Mouse (Mus musculus) G1E (cell line): ENCODE measurements around the gene Bag5.

Experiments used
- CTCF ChIP-seq: IDR thresholded peaks from 2 replicates; pipeline ENCODE4 v1.5.1; 2012; ENCODE audit warnings: low read depth, low read length, inconsistent platforms, mixed read lengths
- GATA1 ChIP-seq: IDR thresholded peaks from 2 replicates; pipeline ENCODE4 v1.6.1; 2012; ENCODE audit warnings: borderline replicate concordance, low read length, inconsistent platforms, mixed read lengths
- POLR2AphosphoS5 ChIP-seq: IDR thresholded peaks from 2 replicates; pipeline ENCODE4 v1.6.1; 2012; ENCODE audit warnings: low read depth, low read length, inconsistent platforms; ENCODE audit not compliant: insufficient replicate concordance
- TAL1 ChIP-seq: conservative IDR thresholded peaks from 2 replicates; pipeline ENCODE4 v1.6.1; 2012; ENCODE audit warnings: low read depth, low read length, inconsistent platforms, mixed read lengths

DNA sequence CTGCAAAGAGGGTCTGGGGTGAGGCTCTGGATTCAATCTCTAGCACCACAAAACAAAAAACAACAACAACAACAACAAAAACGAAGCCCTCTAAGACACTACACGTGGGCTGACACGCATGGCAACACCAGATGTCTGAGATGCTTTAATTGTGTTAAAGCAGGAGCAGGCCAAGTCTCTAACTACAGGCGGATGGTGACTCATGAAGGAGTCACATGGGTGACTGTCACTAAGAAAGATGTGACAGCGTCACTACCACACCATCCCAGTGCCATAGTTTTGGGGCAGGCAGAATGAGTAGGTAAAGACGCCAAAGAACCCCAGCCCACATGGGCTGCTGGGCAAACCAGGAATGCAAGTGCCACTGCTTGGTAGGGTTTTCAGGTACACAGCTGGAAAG is 39.4 kb upstream of the Bag5 start:
- TF ChIP-seq CTCF (no peak), POLR2AphosphoS5 (no peak), GATA1 (no peak), TAL1 (no peak)
